Mouse (Mus musculus): Measurements from ENCODE around the gene Nfyc.

Nfyc gene

GRCm38 (mm10) chr4:120713856-120714497 lies 117.4 kb downstream of the Nfyc start:
- ChIA-PET POLR2A (interaction anchor here in 1 of 4 experiments (1.1 kb wide), 1 partner anchor 21 kb away, joined by 4 read pairs; no protein-coding TSS in a partner anchor), CTCF (no interaction called here)

GRCm38 (mm10) chr4:120713021-120713420 lies 118.4 kb downstream of the Nfyc start:
- ChIA-PET CTCF (interaction anchor here in 1 of 4 experiments (1.2 kb wide), 1 partner anchor 20 kb away, joined by 3 read pairs; no protein-coding TSS in a partner anchor), POLR2A (interaction anchor here in 2 of 4 experiments (0.6 to 0.7 kb wide), 2 partner anchors 177 to 421 kb away, joined by 3 read pairs; no protein-coding TSS in a partner anchor)

- CTCF ChIA-PET, result interaction anchor here in 1 of 4 experiments (1.2 kb wide), 2 partner anchors 19 to 30 kb away, joined by 3 read pairs; no protein-coding TSS in a partner anchor
- POLR2A ChIA-PET, result interaction anchor here in 2 of 4 experiments (0.7 to 1.6 kb wide), 2 partner anchors 34 to 422 kb away, joined by 3 read pairs; no protein-coding TSS in a partner anchor
Observed at GRCm38 (mm10) chr4:120712236-120712635, 119.1 kb downstream of the Nfyc start.
